Mouse (Mus musculus): Measurements from ENCODE around the gene H1foo.

DNA sequence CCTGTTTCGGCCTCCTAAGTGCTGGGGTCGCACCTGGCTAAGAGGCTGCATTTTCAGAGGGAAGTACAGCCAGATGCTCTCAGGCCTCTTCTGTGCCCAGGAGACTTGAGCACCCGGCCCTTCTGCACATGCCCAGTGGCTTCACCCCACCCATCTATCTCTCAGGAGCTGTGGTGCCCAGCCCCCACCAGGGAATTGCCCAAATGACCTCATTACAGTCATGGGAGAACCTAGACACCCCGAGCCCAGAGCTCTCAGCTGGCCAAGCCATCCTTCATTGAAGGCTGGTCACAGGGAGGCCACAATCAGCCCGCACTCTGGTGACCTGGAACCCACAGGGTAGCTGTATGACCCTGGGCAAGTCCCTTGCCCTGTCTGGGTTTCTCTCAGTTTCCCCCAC, 44.3 kb downstream of the H1foo start:
- no peak for TF ChIP-seq CTCF (IDR thresholded peaks at IDR 0.05; ENCODE audit: low read depth)
- TF ChIP-seq EP300 (IDR thresholded peaks at IDR 0.05; ENCODE audit: low read depth) = no peak

Data from heart, postnatal 0 days (tissue).